ENCODE assay signal across 26 mouse cellular contexts in genomic region chr19:29672660-29673059, GRCm38 (mm10). TPM values are rescaled to one million over a fixed set of nuclear protein-coding genes. Genes with fewer than 3 reads are reported as not detected.
"Had no signal": no experiment of that assay in that cellular context is flagged by ENCODE, and none has a peak within 500 bp of the region (broad histone marks: within the 10 kb centered on the region; RNA-seq: fewer than 3 reads in every experiment).

No protein-coding gene starts in this region.

- H3K4me2 ChIP-seq: limb, embryonic 12.5 days; limb, embryonic 15.5 days; liver, embryonic 11.5 days; lung, embryonic 14.5 days; midbrain, embryonic 12.5 days; midbrain, embryonic 15.5 days; neural tube, embryonic 12.5 days; neural tube, embryonic 15.5 days had no signal

- H3K4me3 ChIP-seq: limb, embryonic 12.5 days; limb, embryonic 15.5 days; midbrain, embryonic 12.5 days; midbrain, embryonic 15.5 days; neural tube, embryonic 12.5 days; neural tube, embryonic 15.5 days had no signal

- DNase-seq: kidney, postnatal 25 days; left cerebral cortex, postnatal 4 days; liver, postnatal 0 days; lung, embryonic 14.5 days; right cerebral cortex, adult 18-20 months; right cerebral cortex, postnatal 14 days; right cerebral cortex, postnatal 4 days; thymus, adult 2 months; thymus, postnatal 14 days; thymus, postnatal 4 days had no signal

- H3K27ac ChIP-seq: kidney, postnatal 0 days; limb, embryonic 12.5 days; limb, embryonic 15.5 days; liver, embryonic 14.5 days; macrophage; midbrain, embryonic 12.5 days; midbrain, embryonic 15.5 days; neural tube, embryonic 12.5 days; neural tube, embryonic 15.5 days; stomach, postnatal 0 days had no signal

- H3K9ac ChIP-seq: limb, embryonic 12.5 days; limb, embryonic 15.5 days; liver, embryonic 14.5 days; liver, postnatal 0 days; lung, embryonic 14.5 days; midbrain, embryonic 12.5 days; midbrain, embryonic 15.5 days; neural tube, embryonic 12.5 days; neural tube, embryonic 15.5 days had no signal

- H3K9me3 ChIP-seq: limb, embryonic 12.5 days; limb, embryonic 15.5 days; midbrain, embryonic 12.5 days; midbrain, embryonic 15.5 days; neural tube, embryonic 12.5 days; neural tube, embryonic 15.5 days had no signal

- ATAC-seq: liver, postnatal 0 days; lung, postnatal 0 days; midbrain, embryonic 15.5 days had no signal

- H3K27me3 ChIP-seq: limb, embryonic 12.5 days; limb, embryonic 15.5 days; midbrain, embryonic 12.5 days; midbrain, embryonic 15.5 days; neural tube, embryonic 12.5 days; neural tube, embryonic 15.5 days had no signal

- H3K36me3 ChIP-seq: limb, embryonic 12.5 days; limb, embryonic 15.5 days; midbrain, embryonic 12.5 days; midbrain, embryonic 15.5 days; neural tube, embryonic 12.5 days; neural tube, embryonic 15.5 days had no signal

- H3K4me1 ChIP-seq: limb, embryonic 12.5 days; limb, embryonic 15.5 days; midbrain, embryonic 12.5 days; midbrain, embryonic 15.5 days; neural tube, embryonic 12.5 days; neural tube, embryonic 15.5 days had no signal

RNA-seq across cellular contexts. Expression of gene Mlana, which starts 25.0 kb away (rescaled TPM):
- total RNA-seq: left cerebral cortex, postnatal 4 days; megakaryocyte, adult 5-6 weeks had no signal
- polyA plus RNA-seq: kidney, embryonic 14.5 days; kidney, postnatal 0 days; large intestine, adult 2 months; limb, embryonic 12.5 days; liver, embryonic 11.5 days; liver, embryonic 14.5 days; liver, postnatal 0 days; lung, embryonic 14.5 days; midbrain, embryonic 12.5 days; midbrain, embryonic 15.5 days; neural tube, embryonic 12.5 days; neural tube, embryonic 15.5 days; stomach, embryonic 14.5 days; stomach, postnatal 0 days had no signal
